Mouse (Mus musculus) brain, adult 10 weeks (tissue): Measurements from ENCODE around the gene Rps6kb1. TPM values are rescaled to one million over a fixed set of nuclear protein-coding genes. Genes with fewer than 3 reads are reported as not detected.

ENCODE experiments used
- polyA plus RNA-seq: library from polyadenylated mRNA; stranded (reverse); fragments of 350-450 nt; fragmentation: Illumina TruSeq; extraction: RNeasy Lipid Tissue Mini Kit (QIAGEN cat#74804); gene quantifications from one replicate; pipeline ENCODE4 v1.2.3, GENCODE M21; 2015; ENCODE audit warnings: low read depth, low replicate concordance

Gene Rps6kb1
- 30.5 TPM for polyA plus RNA-seq

DNA sequence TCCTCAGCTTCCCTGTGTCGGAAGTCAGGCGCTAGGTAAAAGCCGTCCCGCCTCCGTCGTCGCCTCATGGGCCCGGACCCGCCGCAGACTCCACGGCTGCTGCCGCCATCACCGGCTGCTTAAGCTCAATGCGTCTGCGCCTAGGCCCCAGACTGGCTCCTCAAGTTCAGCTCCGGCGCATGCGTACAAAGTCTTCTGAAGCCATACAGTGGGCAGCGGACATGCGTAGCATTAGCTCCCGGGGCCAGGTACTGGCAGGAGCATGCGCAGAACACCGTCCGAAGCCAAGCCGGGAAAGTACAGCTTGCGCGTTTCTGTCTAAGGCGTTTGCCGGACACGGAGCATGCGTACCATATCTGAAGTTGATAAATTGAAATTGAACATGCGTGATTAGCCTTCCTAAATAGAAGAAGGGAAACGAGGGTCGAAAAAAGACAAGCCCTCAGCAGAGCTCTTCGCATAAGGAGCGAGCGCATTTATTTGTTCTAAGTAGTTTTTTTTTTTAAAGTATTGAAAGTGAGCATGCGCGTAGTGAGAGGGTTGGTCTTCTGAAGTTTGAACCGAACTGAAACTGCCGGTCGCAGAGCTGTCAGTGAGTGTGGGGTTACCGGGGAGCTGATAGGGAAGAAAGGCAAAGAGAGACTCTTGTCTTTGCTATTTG, at the start of gene Rps6kb1, which contains the start of gene Tubd1:
Gene Rps6kb1 (minus strand): TSS at position 167 of the 661 bp plus-strand sequence.
Gene Tubd1 (plus strand): TSS at position 353 of the 661 bp plus-strand sequence.

DNA sequence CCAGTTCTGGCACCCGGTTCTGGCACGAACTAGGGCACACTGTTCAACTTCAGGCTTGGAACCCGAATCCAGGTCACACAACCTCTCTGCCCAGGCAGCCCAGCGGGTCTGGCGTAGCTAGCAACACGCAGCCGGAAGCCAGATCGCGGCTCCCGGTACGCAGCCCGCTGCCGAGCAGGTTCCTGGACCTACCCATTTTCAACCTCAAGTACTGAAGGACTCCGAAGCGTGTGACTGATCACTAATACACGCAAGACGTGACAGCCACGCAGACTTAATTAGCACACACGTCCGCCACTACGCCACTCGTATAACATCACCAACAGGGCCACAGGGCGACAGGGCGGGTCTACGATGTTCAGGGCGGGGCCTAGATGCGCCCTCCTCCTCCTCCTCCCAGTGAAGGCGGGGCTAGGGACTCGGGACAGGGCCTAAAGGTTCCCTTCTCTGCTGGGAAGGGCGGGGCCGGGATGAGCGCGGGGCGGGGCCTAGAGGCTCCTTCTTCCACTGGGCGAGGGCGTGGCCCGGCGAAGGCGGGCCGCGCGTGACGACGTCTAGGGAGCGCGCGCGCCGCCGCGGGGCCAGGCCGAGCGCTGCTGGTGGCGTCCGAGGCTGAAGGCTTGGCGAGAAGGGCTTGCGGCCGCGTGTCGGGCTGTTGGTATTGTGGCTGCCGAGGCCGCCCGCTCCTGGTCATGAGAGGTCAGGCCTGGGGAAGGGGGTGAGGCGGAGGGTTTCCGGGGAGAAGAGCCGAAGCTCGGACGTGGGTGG, 60.3 kb downstream of the Rps6kb1 start, which contains the start of gene Rnft1:
Gene Rnft1 (plus strand): TSS at position 557 of the 768 bp plus-strand sequence.

Other genes starting within 250 kb of the Rps6kb1 start
- 18.9 TPM for gene Med13, start 187.2 kb downstream of the Rps6kb1 start, polyA plus RNA-seq
- 19.1 TPM for gene Rnft1, start 60.1 kb downstream of the Rps6kb1 start, polyA plus RNA-seq
- 7.0 TPM for gene Tubd1, start 186 bp upstream of the Rps6kb1 start, polyA plus RNA-seq
- 246 TPM for gene Vmp1, start 139.0 kb upstream of the Rps6kb1 start, polyA plus RNA-seq
- 12.9 TPM for gene Ptrh2, start 139.2 kb upstream of the Rps6kb1 start, polyA plus RNA-seq
- 355 TPM for gene Cltc, start 212.8 kb upstream of the Rps6kb1 start, polyA plus RNA-seq